Mouse (Mus musculus) lung, postnatal 4 days (tissue): ENCODE results near the gene Erich3.

Experiments used
- DNase-seq, 2 experiments: peaks; one replicate each; pipeline ENCODE4 v3.0.0; 2021

Gene Erich3

DNA sequence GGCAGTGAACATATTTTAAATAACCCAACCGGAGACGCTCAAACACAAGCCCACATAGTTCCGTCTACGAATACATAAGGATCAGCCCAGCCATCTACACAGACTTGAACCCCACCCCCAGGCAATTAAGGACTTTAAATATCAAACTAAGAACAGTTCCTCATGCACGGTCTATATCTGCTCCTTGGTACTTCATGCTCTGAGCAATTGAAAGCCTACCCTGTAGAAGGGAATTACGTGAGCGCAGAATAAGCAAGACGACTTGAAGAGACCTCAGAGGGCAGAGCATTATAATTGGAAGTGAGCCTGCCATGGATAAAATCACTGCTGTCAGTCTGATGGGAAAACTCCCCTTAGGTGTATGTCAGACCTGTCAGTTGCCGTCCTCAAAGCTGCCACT, 122.7 kb downstream of the Erich3 start:
- DNase-seq: no peak

DNA sequence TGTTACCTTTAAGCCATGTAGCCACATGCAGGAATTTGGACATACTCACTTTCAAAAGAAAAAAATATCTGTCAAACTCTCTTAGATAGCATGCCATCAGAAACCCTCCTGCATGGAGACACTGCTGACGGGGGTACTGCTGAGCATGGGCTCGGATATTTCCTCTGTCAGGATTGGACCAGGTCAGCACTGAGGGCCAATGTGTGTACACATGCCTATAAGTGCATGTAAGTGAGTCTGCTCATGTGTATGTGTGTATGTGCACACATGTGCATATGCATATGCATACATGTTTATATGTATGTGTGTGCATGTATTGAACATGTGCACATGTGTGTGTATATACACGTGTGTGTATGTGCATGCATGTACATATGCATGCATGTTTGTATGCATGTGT, 124.0 kb downstream of the Erich3 start:
- no peak for DNase-seq

DNA sequence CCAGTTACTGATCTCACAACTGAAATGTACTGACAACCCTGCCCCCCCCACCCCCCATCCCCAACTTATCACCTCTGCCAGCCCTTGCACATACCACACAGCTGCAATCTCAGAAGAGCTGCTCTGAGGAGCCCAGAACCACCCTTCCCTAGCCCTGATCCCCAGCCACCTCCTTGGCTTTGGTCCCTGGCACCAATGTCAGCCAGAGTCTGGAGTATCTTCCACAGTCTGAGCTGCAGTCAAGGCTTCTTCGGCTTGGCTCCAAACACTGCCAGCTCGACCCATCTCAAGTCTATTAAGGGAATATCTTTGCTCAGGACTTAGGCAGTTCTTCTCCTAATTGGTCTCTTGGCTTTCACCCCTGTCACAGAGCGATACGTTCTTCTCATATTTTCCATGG, 129.9 kb downstream of the Erich3 start:
- DNase-seq: no peak

DNA sequence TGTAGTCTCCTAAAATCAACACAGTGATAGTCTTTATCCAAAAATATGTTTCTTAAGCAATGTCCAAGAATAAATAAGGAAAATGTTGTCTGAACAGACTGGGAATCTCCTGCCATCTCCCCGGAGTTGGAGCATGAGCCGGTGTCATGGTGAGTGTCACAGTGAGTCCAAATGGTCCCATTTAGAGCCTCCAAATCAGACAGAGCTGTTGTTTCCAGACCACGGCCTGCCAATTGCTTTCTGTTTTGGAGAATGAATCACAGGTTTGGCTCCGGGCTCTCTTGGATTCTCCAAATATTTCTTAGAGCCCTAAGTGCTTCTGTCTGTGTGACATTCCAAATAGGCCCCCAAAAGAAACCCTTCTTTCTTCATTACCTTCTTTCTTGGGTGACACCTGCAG, 135.1 kb downstream of the Erich3 start:
- DNase-seq: no peak

DNA sequence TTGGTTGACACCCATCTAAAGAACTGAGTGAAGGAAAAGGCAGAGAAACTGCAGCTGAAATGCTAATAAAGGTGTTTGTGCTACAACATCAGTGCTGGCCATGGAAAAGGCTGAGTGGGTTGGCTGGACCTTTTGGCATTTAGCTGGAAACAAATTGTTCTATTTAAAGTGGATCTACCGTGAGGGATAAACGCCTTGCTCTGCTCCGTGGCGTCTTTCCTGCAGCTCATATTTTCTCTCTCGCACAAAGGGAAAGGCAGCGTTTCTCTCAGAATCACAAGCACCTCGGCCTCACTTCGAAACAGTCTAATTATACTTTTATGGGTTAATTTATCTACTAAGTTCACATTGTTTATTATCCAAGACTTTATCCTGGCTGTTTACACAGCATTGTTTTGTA, 136.8 kb downstream of the Erich3 start:
- DNase-seq: no peak

DNA sequence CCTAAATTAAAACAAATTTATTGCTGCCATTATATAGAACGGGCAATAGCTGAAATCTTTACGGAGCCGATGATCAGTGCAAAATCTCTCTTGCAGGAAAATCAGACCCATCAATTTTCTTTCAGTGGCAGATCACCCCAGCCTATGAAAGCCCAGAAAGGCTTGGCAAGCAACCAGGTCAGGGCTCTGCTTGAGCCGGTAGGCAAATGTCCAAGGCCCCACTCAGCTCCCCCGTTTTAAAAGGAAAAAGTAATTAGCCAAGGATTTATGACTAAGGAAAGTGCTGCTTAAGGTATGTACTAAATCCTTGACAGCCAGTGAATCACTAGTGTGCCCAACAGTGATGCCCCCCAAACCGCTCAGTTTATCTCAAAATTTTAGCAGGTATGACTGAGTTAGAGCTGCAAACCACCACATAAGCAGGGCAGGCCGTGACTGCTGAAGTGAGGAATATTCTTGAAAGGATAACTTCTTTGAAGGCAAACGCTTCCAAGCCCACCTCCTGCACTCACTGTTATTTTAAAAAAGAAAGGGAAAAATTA, 137.3 kb downstream of the Erich3 start:
- DNase-seq: no peak

DNA sequence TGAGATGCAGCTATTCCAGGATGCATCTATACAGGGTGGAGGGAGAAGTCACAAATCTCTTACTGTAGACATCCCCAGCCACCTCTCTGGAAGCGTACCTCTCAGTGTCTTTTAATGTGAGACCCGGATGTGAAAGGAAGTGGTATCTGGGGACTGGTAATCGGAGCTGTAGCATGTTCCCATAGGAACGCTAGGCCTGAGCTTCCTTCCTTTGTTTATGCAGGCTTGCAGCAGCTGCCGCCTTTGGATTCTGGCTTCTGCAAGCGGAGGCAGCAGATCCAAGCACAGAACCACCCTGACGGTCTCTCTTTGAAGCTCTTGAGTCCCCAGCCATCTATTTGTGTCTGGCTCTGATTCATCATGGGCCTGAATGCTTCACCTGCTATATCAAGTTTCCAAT, 143.0 kb downstream of the Erich3 start:
- peak; percentile 26 to 66 for DNase-seq

DNA sequence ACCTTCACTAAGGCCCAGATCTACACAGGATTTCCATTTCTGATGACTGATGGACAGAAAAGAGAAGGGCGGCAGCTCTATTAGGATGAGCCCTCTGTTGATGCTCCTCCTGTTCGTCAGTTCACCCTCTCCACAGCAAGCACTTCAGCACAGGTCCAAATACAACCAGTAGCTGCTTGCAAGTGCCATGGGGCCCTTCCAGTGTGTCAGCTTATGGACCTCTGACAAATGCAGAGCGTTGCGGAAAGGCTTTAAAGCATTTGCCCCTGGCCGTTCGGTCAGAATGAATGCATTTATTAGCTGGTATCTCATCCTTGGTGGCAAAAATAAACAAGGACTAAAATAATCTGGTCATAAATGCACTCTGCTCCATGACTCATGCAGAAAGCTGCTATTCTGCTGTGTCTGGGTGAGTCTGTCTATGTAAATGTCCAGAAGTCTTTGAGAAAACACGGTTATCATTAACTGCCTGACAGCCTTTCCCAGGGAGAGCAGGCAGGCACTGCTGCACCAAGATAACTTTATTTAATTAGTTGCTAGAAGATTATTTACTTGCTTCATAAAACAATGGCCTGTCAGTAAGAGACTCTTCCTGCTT, 146.7 kb downstream of the Erich3 start:
- no peak for DNase-seq

DNA sequence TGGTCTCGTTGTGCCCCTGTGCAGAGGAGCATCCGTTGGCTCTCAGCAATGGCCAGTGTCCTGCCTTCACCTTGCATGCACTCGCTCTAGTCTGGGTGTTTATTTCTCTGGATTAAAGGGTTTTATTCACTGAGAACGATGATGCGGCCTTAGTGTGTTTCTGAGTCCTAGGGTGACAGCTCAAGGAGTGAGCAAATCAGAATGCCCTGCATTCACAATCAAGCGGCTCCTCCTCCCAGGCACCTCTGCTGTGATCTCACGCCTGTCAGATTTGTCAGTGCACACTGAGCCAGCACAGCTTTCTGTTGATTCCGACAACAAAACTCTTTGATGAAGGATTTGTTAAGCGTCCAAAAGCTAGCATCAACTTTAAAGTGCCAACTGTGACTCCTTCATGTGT, 147.6 kb downstream of the Erich3 start:
- DNase-seq: no peak

DNA sequence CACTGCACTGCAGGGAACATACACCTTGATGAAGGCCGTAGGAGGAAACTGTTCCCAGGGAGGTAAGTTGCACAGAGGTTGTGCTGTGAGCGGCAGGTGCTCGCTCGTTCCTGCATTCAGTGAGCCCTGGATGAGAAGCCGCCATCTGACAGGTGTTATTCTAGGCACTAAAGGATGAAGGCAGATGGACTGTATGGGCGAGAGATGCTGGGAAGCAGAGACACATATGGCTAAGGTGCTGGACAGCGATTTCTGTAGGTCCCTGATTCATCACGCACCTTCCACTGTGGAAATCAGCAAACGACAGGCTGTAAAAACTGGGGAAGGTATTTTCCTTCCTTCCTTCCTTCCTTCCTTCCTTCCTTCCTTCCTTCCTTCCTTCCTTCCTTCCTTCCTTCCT, 148.2 kb downstream of the Erich3 start:
- no peak for DNase-seq

DNA sequence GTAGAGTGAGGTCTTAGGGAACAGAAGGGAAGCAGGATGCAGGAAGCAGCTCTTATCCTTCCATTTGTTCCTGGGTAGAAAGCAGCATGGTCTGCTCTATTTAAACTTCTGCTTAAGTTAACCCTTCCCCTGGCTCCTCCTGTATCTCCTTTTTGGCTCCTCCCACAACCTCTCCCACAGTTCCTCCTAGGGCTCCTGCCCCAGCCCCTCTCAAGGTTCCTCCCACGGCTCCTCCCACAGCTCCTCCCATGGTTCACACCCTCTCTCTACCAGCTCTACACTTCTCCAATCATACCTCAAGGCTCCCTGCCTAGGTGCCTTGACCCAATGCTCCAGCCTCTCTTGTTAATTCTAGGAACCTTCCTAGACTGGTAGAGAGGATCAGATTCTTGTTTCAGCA, 149.2 kb downstream of the Erich3 start:
- DNase-seq: no peak

DNA sequence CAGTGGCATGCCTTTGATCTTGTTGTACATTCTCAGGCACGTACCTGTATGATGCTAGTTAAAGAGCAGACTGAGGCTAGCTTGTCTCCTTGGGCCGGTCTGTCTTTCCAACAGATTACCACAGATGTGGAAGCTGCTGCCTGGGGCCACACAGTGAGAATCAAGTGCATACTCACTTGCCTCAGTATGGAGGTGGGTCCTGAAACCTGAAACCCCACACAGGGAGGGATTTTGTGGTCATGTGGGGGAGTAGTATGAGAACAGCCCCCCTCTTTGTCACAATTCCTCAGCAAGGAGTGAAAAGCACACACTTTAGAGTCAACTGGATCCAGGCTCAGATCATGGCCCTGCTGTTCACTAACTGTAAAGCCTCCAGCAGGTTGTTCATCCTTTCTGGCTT, 151.9 kb downstream of the Erich3 start:
- DNase-seq: no peak

DNA sequence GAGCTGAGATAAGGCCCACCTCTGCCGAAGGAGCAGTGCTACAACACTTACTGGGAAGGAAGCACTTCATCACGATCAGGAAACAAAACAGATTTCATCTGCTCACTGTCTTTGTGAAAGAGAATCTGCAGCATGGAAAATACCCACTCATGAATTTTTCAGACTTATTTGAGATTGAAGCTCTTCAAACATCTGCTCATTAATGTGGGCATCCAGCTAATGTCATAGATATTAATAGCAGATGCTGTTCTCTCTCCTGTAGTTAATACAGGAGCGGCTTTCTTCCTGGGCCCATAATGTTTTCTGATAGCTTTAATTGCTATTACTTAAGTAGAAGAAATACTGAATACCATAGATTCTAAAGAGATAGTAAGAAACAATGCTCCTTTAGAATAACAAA, 152.6 kb downstream of the Erich3 start:
- no peak for DNase-seq

DNA sequence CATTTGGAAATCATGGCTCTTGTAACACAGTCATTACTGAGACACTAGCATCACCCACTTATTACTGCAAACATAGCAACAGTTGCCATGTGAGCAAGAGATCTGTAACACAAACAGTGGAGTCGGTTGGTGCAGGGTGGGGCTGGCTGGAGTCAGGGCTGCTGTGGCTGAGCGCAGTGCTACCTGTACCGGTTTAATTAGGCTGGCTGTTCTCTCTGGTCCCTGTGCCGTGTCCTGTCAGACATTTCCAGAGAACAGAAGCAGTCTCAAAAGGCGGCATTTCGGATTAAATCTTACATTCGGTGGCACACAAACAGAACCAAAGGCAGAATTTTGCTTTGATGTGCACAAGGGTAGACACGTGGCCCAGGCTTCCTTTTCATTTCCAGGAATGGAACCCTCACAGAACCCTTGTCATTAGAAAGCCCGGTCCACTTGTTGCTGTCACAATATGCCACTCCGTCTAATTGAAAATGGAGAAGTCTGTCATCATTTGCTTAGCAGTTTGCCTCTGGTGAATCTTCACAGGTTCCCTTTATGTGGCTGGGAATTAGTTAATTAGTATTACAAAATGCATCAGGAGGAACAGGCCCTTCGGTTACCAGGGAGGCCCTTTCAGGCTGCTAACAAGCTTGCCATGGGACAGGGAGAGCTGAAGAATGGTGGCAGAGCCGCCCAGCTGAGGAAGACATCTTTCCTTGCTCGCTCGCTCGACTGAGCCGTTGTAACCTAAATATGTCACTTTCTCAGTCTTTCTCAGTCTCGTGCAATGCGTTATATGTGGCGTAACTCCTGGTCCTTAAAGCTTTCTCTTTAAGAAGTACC, 153.4 kb downstream of the Erich3 start:
- DNase-seq: peak in 1 of 2 experiments; percentile 9
